Mouse (Mus musculus) erythroblast, embryonic 14.5 days (primary cell): Measurements from ENCODE around the gene Robo1. TPM values are rescaled to one million over a fixed set of nuclear protein-coding genes. Genes with fewer than 3 reads are reported as not detected.

Source experiments
- H3K27me3 ChIP-seq: 2 replicates; pipeline ENCODE4 v1.6.1; 2012; ENCODE audit warnings: inconsistent platforms; ENCODE audit not compliant: control insufficient read depth
- H3K36me3 ChIP-seq: 2 replicates; pipeline ENCODE4 v1.6.1; 2012; ENCODE audit warnings: mild to moderate bottlenecking, inconsistent platforms; ENCODE audit not compliant: control insufficient read depth
- H3K4me1 ChIP-seq: 2 replicates; pipeline ENCODE4 v1.6.1; 2012; ENCODE audit warnings: inconsistent platforms; ENCODE audit not compliant: control insufficient read depth
- H3K4me3 ChIP-seq: replicated peaks from 2 replicates; pipeline ENCODE3; 2012; ENCODE audit warnings: moderate library complexity, mild to moderate bottlenecking, inconsistent platforms
- H3K9me3 ChIP-seq: 2 replicates; pipeline ENCODE4 v1.6.1; 2012; ENCODE audit warnings: low read length, inconsistent platforms, mixed read lengths; ENCODE audit not compliant: control insufficient read depth
- GATA1 ChIP-seq: IDR thresholded peaks from 2 replicates; pipeline ENCODE4 v1.6.1; 2012; ENCODE audit warnings: low read length, inconsistent platforms, mixed read lengths
- TAL1 ChIP-seq: IDR thresholded peaks from 3 replicates; pipeline ENCODE4 v1.6.1; 2012; ENCODE audit warnings: low read length, inconsistent platforms, mixed read lengths
- polyA plus RNA-seq: library from polyadenylated mRNA; stranded (reverse); fragments of >175 nt; gene quantifications from 2 replicates; pipeline ENCODE4 v1.2.3, GENCODE M21; 2012

Robo1 gene
- polyA plus RNA-seq, 1 experiment = not detected

DNA sequence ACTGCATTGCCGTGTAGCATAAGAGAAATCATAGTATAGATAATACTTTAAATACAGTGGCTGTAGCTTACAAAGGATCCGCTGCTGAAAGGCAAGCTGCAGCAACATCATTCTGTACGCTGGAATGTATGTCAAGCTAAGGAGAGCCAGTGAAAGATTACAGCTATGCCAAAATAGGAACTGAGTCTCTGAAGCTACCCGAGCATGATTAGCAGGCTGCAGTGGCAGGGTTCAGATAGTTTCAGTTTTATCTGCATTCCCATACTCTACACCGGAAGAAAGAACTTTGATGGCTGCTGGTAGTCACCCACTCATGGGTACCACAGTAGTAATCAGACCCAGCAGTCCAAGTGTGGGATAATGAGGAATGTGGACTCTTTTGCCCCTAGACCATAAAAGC lies 68.8 kb downstream of the Robo1 start:
- peaks cover 3% of the 10 kb centered on the region for H3K9me3 ChIP-seq
- no peak overlapping the region for H3K4me3 ChIP-seq
- no peaks in the 10 kb centered on the region for H3K4me1 ChIP-seq
- H3K36me3 ChIP-seq = no peaks in the 10 kb centered on the region
- no peaks in the 10 kb centered on the region for H3K27me3 ChIP-seq
- TF ChIP-seq TAL1 = no peak
- TF ChIP-seq GATA1 = no peak

DNA sequence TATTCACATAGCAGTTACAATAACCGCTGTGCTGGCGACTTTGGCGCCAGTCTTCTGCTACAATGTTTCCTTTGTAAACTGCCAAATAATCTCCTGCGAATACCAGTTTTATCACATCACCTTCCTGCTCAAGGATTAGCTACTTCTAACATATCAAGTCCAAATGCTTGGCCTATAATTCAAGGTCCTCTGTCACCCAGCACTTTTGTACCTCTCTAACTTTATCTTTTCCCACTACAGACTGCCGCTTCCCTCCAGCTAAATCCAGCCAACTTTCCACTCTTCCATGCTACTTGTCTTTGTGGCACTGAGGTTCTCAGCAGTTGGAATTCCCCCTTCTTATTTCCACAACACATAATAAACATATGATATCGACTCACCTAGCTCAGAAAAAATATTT lies 73.7 kb downstream of the Robo1 start:
- Histone ChIP-seq H3K36me3 (no peaks in the 10 kb centered on the region), H3K4me3 (no peak overlapping the region), H3K27me3 (no peaks in the 10 kb centered on the region), H3K9me3 (no peaks in the 10 kb centered on the region), H3K4me1 (no peaks in the 10 kb centered on the region)
- no peak for TF ChIP-seq TAL1
- TF ChIP-seq GATA1 = no peak

DNA sequence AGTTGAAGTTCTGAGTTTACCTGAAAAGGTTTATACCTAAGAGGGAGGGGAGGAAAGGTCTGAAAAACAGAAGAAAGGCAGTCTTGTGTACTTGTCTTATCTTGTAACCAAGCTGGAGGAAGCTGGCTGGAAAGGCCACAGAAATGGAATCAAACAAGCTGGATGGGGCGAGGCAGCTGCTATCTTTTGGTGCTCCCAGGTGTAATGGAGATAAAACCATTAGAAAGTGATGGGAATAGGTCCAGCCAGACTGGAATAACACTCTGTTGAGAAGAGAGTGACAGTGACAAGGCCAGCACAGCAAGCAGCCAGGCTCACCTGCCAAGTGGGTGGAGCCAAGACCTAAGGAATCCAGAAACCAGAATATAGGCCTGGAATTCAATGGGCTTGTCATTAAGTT lies 75.5 kb downstream of the Robo1 start:
- TF ChIP-seq GATA1 = no peak
- no peak for TF ChIP-seq TAL1
- Histone ChIP-seq H3K27me3 (no peaks in the 10 kb centered on the region), H3K4me1 (no peaks in the 10 kb centered on the region), H3K4me3 (no peak overlapping the region), H3K9me3 (no peaks in the 10 kb centered on the region), H3K36me3 (no peaks in the 10 kb centered on the region)

DNA sequence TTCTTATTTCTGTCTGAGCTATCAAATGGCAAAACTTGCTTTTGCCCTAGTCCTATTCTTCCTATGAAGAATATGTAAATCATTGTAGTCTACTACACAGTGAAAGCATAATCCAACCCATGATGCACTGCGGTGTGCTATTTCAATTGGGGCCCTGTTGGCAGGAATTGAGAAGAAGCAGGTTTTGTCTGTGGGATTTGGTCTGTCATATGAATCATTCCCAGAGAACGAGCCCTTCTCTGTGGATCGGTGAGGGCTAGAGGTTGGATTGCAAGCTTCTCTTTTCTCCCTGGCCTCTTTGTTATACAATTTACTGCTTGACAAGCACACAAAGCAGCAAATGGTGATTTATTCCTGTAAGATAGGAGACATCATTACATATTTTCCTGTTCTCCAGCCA lies 85.4 kb downstream of the Robo1 start:
- no peak overlapping the region for H3K4me3 ChIP-seq
- no peaks in the 10 kb centered on the region for H3K4me1 ChIP-seq
- no peaks in the 10 kb centered on the region; the same call in 1 of the 2 replicates for H3K9me3 ChIP-seq
- no peaks in the 10 kb centered on the region for H3K36me3 ChIP-seq
- no peaks in the 10 kb centered on the region for H3K27me3 ChIP-seq
- TF ChIP-seq GATA1 (no peak), TAL1 (no peak)

DNA sequence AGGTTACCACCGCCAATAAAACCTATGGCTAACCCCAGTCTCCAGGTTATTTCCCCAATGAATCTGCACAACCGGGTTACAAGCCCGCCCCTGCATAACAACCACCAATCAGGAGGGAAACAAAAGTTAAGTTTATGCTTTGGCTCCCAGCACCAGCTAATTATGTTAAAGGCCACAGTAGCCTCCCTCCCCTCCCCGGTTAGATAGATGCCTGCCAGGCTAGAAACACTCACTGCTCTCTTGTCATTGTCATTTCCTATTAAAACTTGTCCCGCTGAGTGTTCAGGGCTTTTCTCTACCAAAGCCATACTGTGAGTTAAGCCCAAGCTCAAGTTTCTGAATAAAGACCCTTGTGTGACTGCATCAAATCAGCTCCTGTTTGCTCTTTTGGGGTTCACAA lies 90.7 kb downstream of the Robo1 start:
- H3K36me3 ChIP-seq = no peaks in the 10 kb centered on the region
- no peaks in the 10 kb centered on the region for H3K27me3 ChIP-seq
- H3K4me3 ChIP-seq = no peak overlapping the region
- TF ChIP-seq GATA1 (no peak), TAL1 (no peak)
- H3K4me1 ChIP-seq = no peaks in the 10 kb centered on the region
- no peaks in the 10 kb centered on the region; the same call in 1 of the 2 replicates for H3K9me3 ChIP-seq

DNA sequence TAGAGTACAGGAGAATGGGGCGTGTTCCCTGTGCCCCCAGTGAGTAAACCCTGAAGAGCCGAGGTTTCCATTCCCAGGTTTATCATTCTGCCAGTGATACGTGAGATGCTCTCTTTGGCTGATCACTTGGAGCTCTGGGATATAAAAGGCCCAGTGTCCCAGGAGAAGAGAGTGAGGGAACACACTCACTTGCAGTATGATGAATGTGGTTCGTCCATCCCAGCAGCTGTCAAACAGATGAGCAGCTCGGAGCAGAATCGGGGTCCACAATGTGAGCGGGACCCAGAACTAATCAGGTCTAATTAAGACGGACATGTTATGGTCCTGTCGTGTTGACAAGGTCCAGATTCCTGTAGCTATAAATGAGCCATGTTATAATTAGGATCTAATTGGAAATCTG lies 94.3 kb downstream of the Robo1 start:
- H3K9me3 ChIP-seq = peaks cover 2% of the 10 kb centered on the region; the same call in 1 of the 2 replicates
- H3K4me1 ChIP-seq = no peaks in the 10 kb centered on the region
- no peak overlapping the region for H3K4me3 ChIP-seq
- no peaks in the 10 kb centered on the region for H3K27me3 ChIP-seq
- TF ChIP-seq GATA1 = no peak
- no peaks in the 10 kb centered on the region for H3K36me3 ChIP-seq

DNA sequence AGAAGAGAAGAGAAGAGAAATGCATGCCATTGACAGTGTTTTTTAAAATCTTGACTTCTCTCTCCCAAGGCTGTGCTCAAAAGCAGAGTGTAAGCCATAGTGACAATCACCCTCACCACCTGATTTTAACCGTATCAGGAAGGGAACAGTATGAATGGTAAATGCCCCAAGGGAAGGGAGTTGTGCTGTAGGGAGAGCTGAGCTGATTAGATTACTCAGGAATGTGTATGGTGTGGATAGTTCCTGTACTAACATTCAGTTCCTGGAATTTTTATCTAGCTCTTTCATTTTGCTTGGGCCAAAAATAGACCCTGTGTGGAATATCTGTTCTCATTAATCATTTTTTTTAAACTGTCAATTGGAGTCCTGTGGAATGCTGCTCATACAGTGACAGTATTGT lies 101.7 kb downstream of the Robo1 start:
- no peak for TF ChIP-seq TAL1
- H3K4me3 ChIP-seq = no peak overlapping the region
- peaks cover 2% of the 10 kb centered on the region; the same call in 1 of the 2 replicates for H3K9me3 ChIP-seq
- no peaks in the 10 kb centered on the region for H3K27me3 ChIP-seq
- H3K4me1 ChIP-seq = no peaks in the 10 kb centered on the region
- H3K36me3 ChIP-seq = no peaks in the 10 kb centered on the region

DNA sequence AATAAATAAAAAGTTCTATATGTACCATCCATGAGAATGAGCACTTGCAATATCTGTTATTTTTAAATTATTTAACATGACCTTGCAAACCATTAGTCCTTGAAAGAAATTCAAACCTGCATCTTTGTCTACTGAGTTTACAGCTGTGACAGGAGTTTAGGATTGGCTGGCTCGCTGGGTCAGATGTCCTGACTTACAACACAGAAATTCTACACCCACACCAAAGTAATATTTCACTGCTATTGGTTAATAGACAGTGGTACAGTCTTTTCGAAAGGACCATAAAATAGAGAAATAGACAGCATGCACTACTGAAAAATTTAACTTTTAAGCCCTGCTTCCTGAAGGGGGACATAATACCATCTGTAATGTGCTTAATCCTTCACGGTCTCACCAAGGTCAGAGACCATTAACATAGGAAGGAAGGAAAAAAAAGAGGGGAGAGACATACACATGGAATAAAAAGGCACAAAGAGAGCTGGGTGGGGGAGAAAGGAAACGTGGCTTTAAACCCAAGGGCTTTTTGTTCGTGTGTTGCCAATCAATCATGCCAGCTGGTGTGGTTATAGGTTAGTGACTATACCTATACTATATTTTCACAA lies 103.7 kb downstream of the Robo1 start:
- no peaks in the 10 kb centered on the region for H3K4me1 ChIP-seq
- H3K9me3 ChIP-seq = peaks cover 2% of the 10 kb centered on the region; the same call in 1 of the 2 replicates
- TF ChIP-seq TAL1 (no peak), GATA1 (no peak)
- H3K4me3 ChIP-seq = no peak overlapping the region
- no peaks in the 10 kb centered on the region for H3K27me3 ChIP-seq
- H3K36me3 ChIP-seq = no peaks in the 10 kb centered on the region

DNA sequence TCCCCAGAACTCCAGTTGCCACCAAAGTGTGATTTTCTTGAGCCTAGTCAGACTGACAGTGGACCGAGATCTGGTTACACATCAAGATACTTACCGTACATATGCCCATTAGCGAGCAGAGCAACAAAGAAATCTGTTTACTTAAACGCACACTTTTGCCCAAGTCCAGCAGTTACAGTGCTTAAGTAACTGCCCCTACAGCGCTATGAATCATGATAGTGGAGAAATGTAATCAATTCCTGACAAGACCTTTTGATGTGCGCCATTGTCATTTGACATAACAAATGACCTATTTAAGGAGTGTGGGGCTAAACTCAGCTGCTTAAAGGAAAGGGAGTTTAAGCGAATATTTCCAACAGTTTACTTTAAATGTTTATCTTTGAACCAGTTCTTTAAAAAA lies 104.8 kb downstream of the Robo1 start:
- Histone ChIP-seq H3K4me3 (no peak overlapping the region), H3K4me1 (no peaks in the 10 kb centered on the region), H3K9me3 (no peaks in the 10 kb centered on the region), H3K36me3 (no peaks in the 10 kb centered on the region), H3K27me3 (no peaks in the 10 kb centered on the region)
- TF ChIP-seq GATA1 (no peak), TAL1 (no peak)
